Mouse (Mus musculus): Measurements from ENCODE around the gene Pdxp. TPM values are rescaled to one million over a fixed set of nuclear protein-coding genes. Genes with fewer than 3 reads are reported as not detected.

Pdxp gene
- polyA plus RNA-seq, 1 experiment = 25.1 TPM

DNA sequence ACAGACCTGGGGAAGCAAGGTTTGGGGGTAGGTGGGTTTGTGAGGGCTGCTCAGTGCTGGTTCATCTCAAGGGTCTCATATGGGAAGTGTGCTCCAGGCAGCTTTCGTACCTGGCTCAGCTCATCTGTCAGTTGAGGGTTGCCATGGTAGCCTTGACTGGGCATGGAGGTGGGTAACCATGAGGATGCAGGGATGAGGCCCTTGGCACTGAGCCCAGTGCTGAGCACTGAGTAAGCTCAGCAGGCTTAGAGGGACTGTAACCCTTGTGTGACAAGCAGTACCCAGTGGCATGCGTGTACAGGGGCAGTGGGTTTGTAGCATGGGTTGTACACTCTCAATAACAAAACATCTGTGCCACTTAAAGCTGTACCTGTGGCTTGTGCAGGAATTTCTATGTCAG, 24.2 kb downstream of the Pdxp start:
- no peak for TF ChIP-seq MAX (IDR thresholded peaks at IDR 0.05)
- H3K36me3 ChIP-seq (ENCODE audit: control insufficient read depth, insufficient read depth) = peaks cover 60% of the 10 kb centered on the region

GRCm38 (mm10) chr15:78940325-78940724, 26.6 kb downstream of the Pdxp start:
- Histone ChIP-seq H3K79me2 (ENCODE audit: control insufficient read depth, insufficient read depth) (peaks cover 20% of the 10 kb centered on the region), H3K79me3 (ENCODE audit: low read depth) (peaks cover 11% of the 10 kb centered on the region), H3K36me3 (ENCODE audit: control insufficient read depth, insufficient read depth) (peaks cover 60% of the 10 kb centered on the region), H3ac (ENCODE audit: control insufficient read depth, insufficient read length, low read depth) (no peak overlapping the region), H3K4me3 (ENCODE audit: insufficient read depth, poor library complexity, severe bottlenecking) (no peak overlapping the region), H3K27me3 (ENCODE audit: control insufficient read depth, insufficient read depth, insufficient read length) (no peaks in the 10 kb centered on the region)
- TF ChIP-seq MAX (IDR thresholded peaks at IDR 0.05) (no peak), CTCF (IDR thresholded peaks at IDR 0.05; ENCODE audit: control insufficient read depth, insufficient read depth, insufficient read length) (no peak), USF1 (IDR thresholded peaks at IDR 0.05; ENCODE audit: low read depth) (no peak), FOSL1 (IDR thresholded peaks at IDR 0.05; ENCODE audit: insufficient read depth, low read length, poor library complexity, severe bottlenecking) (no peak), CEBPB (IDR thresholded peaks at IDR 0.05; ENCODE audit: low read depth) (no peak), MYOG (IDR thresholded peaks at IDR 0.05; ENCODE audit: control insufficient read depth, extremely low read depth, insufficient read length) (no peak), MYOD1 (IDR thresholded peaks at IDR 0.05; ENCODE audit: control insufficient read depth, insufficient read length, low read depth) (no peak)

More for the DNA sequence above, 24.2 kb downstream of the Pdxp start:
- peaks cover 24% of the 10 kb centered on the region for H3K79me2 ChIP-seq (ENCODE audit: control insufficient read depth, insufficient read depth)
- H3K27me3 ChIP-seq (ENCODE audit: control insufficient read depth, insufficient read depth, insufficient read length) = no peaks in the 10 kb centered on the region
- H3K4me3 ChIP-seq (ENCODE audit: insufficient read depth, poor library complexity, severe bottlenecking) = no peak overlapping the region
- H3ac ChIP-seq (ENCODE audit: control insufficient read depth, insufficient read length, low read depth) = no peak overlapping the region
- H3K79me3 ChIP-seq (ENCODE audit: low read depth) = peaks cover 14% of the 10 kb centered on the region

GRCm38 (mm10) chr15:78942663-78943062, 28.9 kb downstream of the Pdxp start:
- Histone ChIP-seq H3K4me3 (ENCODE audit: insufficient read depth, poor library complexity, severe bottlenecking) (no peak overlapping the region), H3K36me3 (ENCODE audit: control insufficient read depth, insufficient read depth) (peaks cover 45% of the 10 kb centered on the region), H3ac (ENCODE audit: control insufficient read depth, insufficient read length, low read depth) (peak overlapping the region; percentile 49), H3K79me3 (ENCODE audit: low read depth) (no peaks in the 10 kb centered on the region), H3K27me3 (ENCODE audit: control insufficient read depth, insufficient read depth, insufficient read length) (no peaks in the 10 kb centered on the region), H3K79me2 (ENCODE audit: control insufficient read depth, insufficient read depth) (no peaks in the 10 kb centered on the region)
- TF ChIP-seq USF1 (IDR thresholded peaks at IDR 0.05; ENCODE audit: low read depth) (no peak), CTCF (IDR thresholded peaks at IDR 0.05; ENCODE audit: control insufficient read depth, insufficient read depth, insufficient read length) (peak; percentile 22)

DNA sequence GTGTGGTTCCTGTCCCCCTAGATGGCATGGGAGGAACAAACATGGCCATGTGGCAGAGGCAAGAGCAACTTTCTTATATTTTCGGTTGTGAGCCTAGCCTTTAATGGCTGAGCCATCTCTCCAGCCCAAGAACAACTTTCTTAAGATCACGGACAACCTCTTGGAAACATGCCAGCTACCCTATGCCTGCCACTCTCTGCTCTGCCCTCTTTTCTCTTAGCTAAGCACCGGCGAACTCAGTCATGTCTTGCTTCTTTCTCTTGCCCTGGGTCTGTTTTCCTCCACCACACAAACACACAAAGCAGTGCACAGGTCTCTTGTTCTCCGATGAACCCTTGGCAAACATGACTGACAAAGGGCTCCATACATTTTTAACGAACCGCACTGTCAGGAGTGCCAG, 32.5 kb downstream of the Pdxp start:
- Histone ChIP-seq H3K4me3 (ENCODE audit: insufficient read depth, poor library complexity, severe bottlenecking) (no peak overlapping the region), H3K27me3 (ENCODE audit: control insufficient read depth, insufficient read depth, insufficient read length) (no peaks in the 10 kb centered on the region), H3K36me3 (ENCODE audit: control insufficient read depth, insufficient read depth) (peaks cover 9% of the 10 kb centered on the region), H3K79me2 (ENCODE audit: control insufficient read depth, insufficient read depth) (no peaks in the 10 kb centered on the region), H3K79me3 (ENCODE audit: low read depth) (no peaks in the 10 kb centered on the region), H3ac (ENCODE audit: control insufficient read depth, insufficient read length, low read depth) (no peak overlapping the region)
- TF ChIP-seq USF1 (IDR thresholded peaks at IDR 0.05; ENCODE audit: low read depth) (no peak), CTCF (IDR thresholded peaks at IDR 0.05; ENCODE audit: control insufficient read depth, insufficient read depth, insufficient read length) (no peak), MYOG (IDR thresholded peaks at IDR 0.05; ENCODE audit: control insufficient read depth, extremely low read depth, insufficient read length) (no peak), CEBPB (IDR thresholded peaks at IDR 0.05; ENCODE audit: low read depth) (no peak), MYOD1 (IDR thresholded peaks at IDR 0.05; ENCODE audit: control insufficient read depth, insufficient read length, low read depth) (no peak), FOSL1 (IDR thresholded peaks at IDR 0.05; ENCODE audit: insufficient read depth, low read length, poor library complexity, severe bottlenecking) (no peak), MAX (IDR thresholded peaks at IDR 0.05) (no peak)

DNA sequence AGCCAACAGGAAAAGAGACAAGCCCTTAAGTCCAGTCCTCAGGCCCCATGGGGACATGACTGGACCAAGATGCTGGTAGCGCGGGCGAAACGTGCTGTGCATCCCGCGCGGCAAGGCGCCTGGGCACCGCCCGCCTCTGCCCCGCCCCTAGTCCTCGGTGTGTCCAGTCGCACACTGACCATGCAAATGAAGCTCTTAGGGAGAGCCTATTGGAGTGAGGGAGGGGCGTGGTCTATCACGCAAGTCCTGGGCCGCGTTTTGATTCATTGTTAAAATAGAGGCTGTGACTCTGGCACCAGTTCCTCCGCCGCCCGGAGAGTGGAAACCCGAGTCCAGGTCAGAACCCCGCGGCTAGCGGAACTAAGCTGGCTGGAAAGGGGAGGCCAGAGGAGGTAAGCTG, 33.9 kb downstream of the Pdxp start, which contains the start of gene Triobp:
Gene Triobp, plus strand, starts transcription at position 68 of the 400 bp plus-strand sequence.
- Histone ChIP-seq H3ac (ENCODE audit: control insufficient read depth, insufficient read length, low read depth) (peak within 1 kb of the TSS; percentile 62), H3K4me3 (ENCODE audit: insufficient read depth, poor library complexity, severe bottlenecking) (peak within 1 kb of the TSS; percentile 25), H3K79me3 (ENCODE audit: low read depth) (no peaks in the 10 kb centered on the region), H3K27me3 (ENCODE audit: control insufficient read depth, insufficient read depth, insufficient read length) (no peaks in the 10 kb centered on the region), H3K36me3 (ENCODE audit: control insufficient read depth, insufficient read depth) (no peaks in the 10 kb centered on the region), H3K79me2 (ENCODE audit: control insufficient read depth, insufficient read depth) (no peaks in the 10 kb centered on the region)
- TF ChIP-seq MAX (IDR thresholded peaks at IDR 0.05) (no peak), FOSL1 (IDR thresholded peaks at IDR 0.05; ENCODE audit: insufficient read depth, low read length, poor library complexity, severe bottlenecking) (no peak), USF1 (IDR thresholded peaks at IDR 0.05; ENCODE audit: low read depth) (no peak), MYOG (IDR thresholded peaks at IDR 0.05; ENCODE audit: control insufficient read depth, extremely low read depth, insufficient read length) (no peak), CEBPB (IDR thresholded peaks at IDR 0.05; ENCODE audit: low read depth) (no peak), MYOD1 (IDR thresholded peaks at IDR 0.05; ENCODE audit: control insufficient read depth, insufficient read length, low read depth) (no peak), CTCF (IDR thresholded peaks at IDR 0.05; ENCODE audit: control insufficient read depth, insufficient read depth, insufficient read length) (no peak)

DNA sequence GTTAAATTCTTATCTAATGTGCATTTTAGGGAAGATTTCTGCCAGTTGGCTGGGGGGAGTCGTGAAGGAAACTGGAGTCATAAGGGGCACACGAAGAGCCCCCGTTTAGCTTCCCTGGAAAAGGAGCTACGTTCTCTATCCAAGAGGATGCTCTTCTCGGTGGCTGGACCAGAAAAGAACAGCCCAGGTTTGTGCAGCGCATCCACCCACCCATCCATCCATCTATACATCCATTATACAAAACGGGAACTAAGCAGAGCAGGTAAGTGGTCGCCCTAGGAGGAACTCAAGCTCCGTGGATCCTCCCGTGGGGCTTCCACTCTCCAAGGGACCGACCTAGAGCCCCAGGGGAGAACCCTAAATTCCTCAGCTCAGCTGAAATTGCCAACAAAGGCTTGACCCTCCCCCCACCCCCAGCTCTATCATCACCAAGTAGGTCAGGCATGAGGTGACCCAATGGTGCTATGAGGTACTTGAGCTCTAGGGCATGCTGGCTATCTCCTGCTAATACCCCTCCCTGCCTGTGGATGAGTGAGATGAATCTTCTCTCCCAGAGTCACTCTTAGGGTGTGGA, 34.5 kb downstream of the Pdxp start:
- H3K79me3 ChIP-seq (ENCODE audit: low read depth) = no peaks in the 10 kb centered on the region
- TF ChIP-seq MYOD1 (IDR thresholded peaks at IDR 0.05; ENCODE audit: control insufficient read depth, insufficient read length, low read depth) = no peak
- no peak for TF ChIP-seq MAX (IDR thresholded peaks at IDR 0.05)
- no peak for TF ChIP-seq USF1 (IDR thresholded peaks at IDR 0.05; ENCODE audit: low read depth)
- no peak for TF ChIP-seq CTCF (IDR thresholded peaks at IDR 0.05; ENCODE audit: control insufficient read depth, insufficient read depth, insufficient read length)
- no peak for TF ChIP-seq CEBPB (IDR thresholded peaks at IDR 0.05; ENCODE audit: low read depth)
- no peak for TF ChIP-seq FOSL1 (IDR thresholded peaks at IDR 0.05; ENCODE audit: insufficient read depth, low read length, poor library complexity, severe bottlenecking)
- no peak for TF ChIP-seq MYOG (IDR thresholded peaks at IDR 0.05; ENCODE audit: control insufficient read depth, extremely low read depth, insufficient read length)
- H3K79me2 ChIP-seq (ENCODE audit: control insufficient read depth, insufficient read depth) = no peaks in the 10 kb centered on the region
- peak overlapping the region; percentile 62 for H3ac ChIP-seq (ENCODE audit: control insufficient read depth, insufficient read length, low read depth)
- H3K36me3 ChIP-seq (ENCODE audit: control insufficient read depth, insufficient read depth) = no peaks in the 10 kb centered on the region
- H3K4me3 ChIP-seq (ENCODE audit: insufficient read depth, poor library complexity, severe bottlenecking) = peak overlapping the region; percentile 25
- H3K27me3 ChIP-seq (ENCODE audit: control insufficient read depth, insufficient read depth, insufficient read length) = no peaks in the 10 kb centered on the region
